Mouse (Mus musculus) lung, postnatal 0 days (tissue): ENCODE measurements at regions not wholly inside any gene's neighbourhood (a gene's known extent, or its start where the extent isn't known, plus 50 kb on each side); places are given as distances from the start of the nearest gene placed in this dataset.

Experiments used
- ATAC-seq: fragments of 200-750 bp; cut with Nextera tagmentation; 2 replicates; pipeline ENCODE4 v1.8.0; 2017; ENCODE audit warnings: moderate library complexity
- DNase-seq: peaks from one replicate; pipeline ENCODE4 v3.0.0-alpha.2; 2016; ENCODE audit warnings: low spot score
- H3K27ac ChIP-seq: fragments of 300-500 bp; sonication (generic); 2 replicates; pipeline ENCODE4 v1.5.1; 2014; ENCODE audit warnings: antibody characterized with exemption, mild to moderate bottlenecking, low read length, mixed read lengths
- H3K27me3 ChIP-seq: fragments of 300-500 bp; sonication (generic); replicated peaks from 2 replicates; pipeline ENCODE4 v1.6.1; 2014; ENCODE audit warnings: low read length, mixed read lengths; ENCODE audit not compliant: insufficient read depth
- H3K36me3 ChIP-seq: fragments of 300-500 bp; sonication (generic); 2 replicates; pipeline ENCODE4 v1.6.1; 2014; ENCODE audit warnings: low read length, mixed read lengths; ENCODE audit not compliant: insufficient read depth
- H3K4me1 ChIP-seq: fragments of 300-500 bp; sonication (generic); 2 replicates; pipeline ENCODE4 v1.6.1; 2014; ENCODE audit warnings: antibody characterized with exemption, low read depth, low read length, mixed read lengths; ENCODE audit not compliant: insufficient read depth
- H3K4me2 ChIP-seq: fragments of 300-500 bp; sonication (generic); replicated peaks from 2 replicates; pipeline ENCODE4 v1.6.1; 2014; ENCODE audit warnings: low read depth, mild to moderate bottlenecking, low read length, moderate library complexity, mixed read lengths
- H3K4me3 ChIP-seq: fragments of 300-500 bp; sonication (generic); 2 replicates; pipeline ENCODE4 v1.5.1; 2014; ENCODE audit warnings: low read depth, low read length
- H3K9ac ChIP-seq: fragments of 300-500 bp; sonication (generic); replicated peaks from 2 replicates; pipeline ENCODE4 v1.6.1; 2014; ENCODE audit warnings: low read depth, mild to moderate bottlenecking
- H3K9me3 ChIP-seq: fragments of 300-500 bp; sonication (generic); 2 replicates; pipeline ENCODE4 v1.6.1; 2016; ENCODE audit warnings: low read length, mixed read lengths
- CTCF ChIP-seq: IDR thresholded peaks from 2 replicates; pipeline ENCODE4 v1.5.1; 2016; ENCODE audit warnings: antibody characterized with exemption, mild to moderate bottlenecking
- EP300 ChIP-seq: IDR thresholded peaks from 2 replicates; pipeline ENCODE4 v1.6.1; 2016; ENCODE audit warnings: antibody characterized with exemption, mild to moderate bottlenecking, control low read depth
- WGBS: fragments of 180-500 bp; shearing (Covaris S2); extraction: QIAGEN DNeasy Blood & Tissue Kit; methylation state at CpG from one replicate; pipeline ENCODE4 v1.1.7; 2014; 5-methylcytosine and 5-hydroxymethylcytosine counted together

DNA sequence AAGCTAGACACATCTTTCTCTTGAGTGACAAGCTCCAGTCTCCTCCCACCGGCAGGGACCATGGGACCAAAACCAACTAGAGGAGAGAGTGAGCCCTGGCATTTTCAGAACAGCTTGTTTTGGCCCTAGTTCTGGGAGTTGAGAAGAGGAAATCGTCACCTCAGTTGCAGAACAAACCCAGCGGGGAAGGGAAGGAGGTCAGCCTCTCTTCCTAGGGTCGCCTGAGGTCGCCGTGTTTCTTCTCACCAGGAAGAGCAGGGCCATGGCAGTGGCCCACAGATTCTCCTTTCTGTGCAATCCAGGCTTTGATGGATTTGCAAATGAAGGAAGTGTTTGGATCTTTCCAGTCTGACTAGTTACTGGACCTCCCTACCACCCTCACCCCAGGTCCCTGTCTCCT, 49.8 kb upstream of the Kcnj15 start:
- Histone ChIP-seq H3K27me3 (no peaks in the 10 kb centered on the region), H3K4me2 (no peak overlapping the region), H3K36me3 (no peaks in the 10 kb centered on the region), H3K9ac (no peak overlapping the region), H3K4me1 (no peaks in the 10 kb centered on the region), H3K9me3 (no peaks in the 10 kb centered on the region), H3K4me3 (no peak overlapping the region), H3K27ac (no peak overlapping the region)
- no peak for DNase-seq
- 69% methylated on average over 6 of the region's 6 CpGs for WGBS
- no peak for TF ChIP-seq CTCF
- no peak for TF ChIP-seq EP300
- ATAC-seq, result no peak
